Mouse (Mus musculus) intestine, postnatal 0 days (tissue): ENCODE results near the gene Rab40b. TPM values are rescaled to one million over a fixed set of nuclear protein-coding genes. Genes with fewer than 3 reads are reported as not detected.
"Not testable (repeated sequence)": the region's sequence is repeated elsewhere in the genome, so short reads cannot be mapped to it uniquely, and the experiment has no call there.

ENCODE experiments used
- ATAC-seq: fragments of 200-750 bp; cut with Nextera tagmentation; 2 replicates; pipeline ENCODE4 v1.8.0; 2017; ENCODE audit warnings: mild to moderate bottlenecking, moderate TSS enrichment, moderate library complexity
- H3K27ac ChIP-seq: fragments of 300-500 bp; sonication (generic); 2 replicates; pipeline ENCODE4 v1.5.1; 2014; ENCODE audit warnings: mild to moderate bottlenecking, low read depth, low read length, moderate library complexity
- H3K27me3 ChIP-seq: fragments of 300-500 bp; sonication (generic); replicated peaks from 2 replicates; pipeline ENCODE4 v1.6.1; 2014; ENCODE audit warnings: low read length, mixed read lengths; ENCODE audit not compliant: control insufficient read depth, insufficient read depth
- H3K36me3 ChIP-seq: fragments of 300-500 bp; sonication (generic); 2 replicates; pipeline ENCODE4 v1.6.1; 2014; ENCODE audit warnings: mild to moderate bottlenecking, moderate library complexity; ENCODE audit not compliant: control insufficient read depth, insufficient read depth
- H3K4me1 ChIP-seq: fragments of 300-500 bp; sonication (generic); replicated peaks from 2 replicates; pipeline ENCODE4 v1.6.1; 2014; ENCODE audit warnings: antibody characterized with exemption, low read length, mixed read lengths; ENCODE audit not compliant: control insufficient read depth, insufficient read depth
- H3K4me2 ChIP-seq: fragments of 300-500 bp; sonication (generic); replicated peaks from 2 replicates; pipeline ENCODE4 v1.6.1; 2014; ENCODE audit warnings: low read depth, mild to moderate bottlenecking, moderate library complexity
- H3K4me3 ChIP-seq: fragments of 300-500 bp; sonication (generic); 2 replicates; pipeline ENCODE4 v1.5.1; 2014; ENCODE audit warnings: low read depth, low read length
- H3K9ac ChIP-seq: fragments of 300-500 bp; sonication (generic); 2 replicates; pipeline ENCODE4 v1.6.1; 2014; ENCODE audit warnings: mild to moderate bottlenecking, low read depth, low read length
- H3K9me3 ChIP-seq: fragments of 300-500 bp; sonication (generic); 2 replicates; pipeline ENCODE4 v1.6.1; 2016; ENCODE audit warnings: mixed run types; ENCODE audit not compliant: control insufficient read depth
- CTCF ChIP-seq: sonication (generic); IDR thresholded peaks from 2 replicates; pipeline ENCODE4 v1.5.1; 2016; ENCODE audit warnings: low read depth, mild to moderate bottlenecking, control low read depth, antibody characterized with exemption, moderate library complexity
- WGBS: fragments of 180-500 bp; shearing (Covaris S2); extraction: QIAGEN DNeasy Blood & Tissue Kit; methylation state at CpG from one replicate; pipeline ENCODE4 v1.1.7; 2014; 5-methylcytosine and 5-hydroxymethylcytosine counted together
- polyA plus RNA-seq: library from polyadenylated mRNA; unstranded; fragments of >200 nt; fragmentation: Nextera tagmentation; extraction: Ambion mirVana; gene quantifications from 2 replicates; pipeline ENCODE4 v1.2.1, GENCODE M21; 2015

The Rab40b gene
- polyA plus RNA-seq, 1 experiment from 2014 or later: 2.2 TPM

DNA sequence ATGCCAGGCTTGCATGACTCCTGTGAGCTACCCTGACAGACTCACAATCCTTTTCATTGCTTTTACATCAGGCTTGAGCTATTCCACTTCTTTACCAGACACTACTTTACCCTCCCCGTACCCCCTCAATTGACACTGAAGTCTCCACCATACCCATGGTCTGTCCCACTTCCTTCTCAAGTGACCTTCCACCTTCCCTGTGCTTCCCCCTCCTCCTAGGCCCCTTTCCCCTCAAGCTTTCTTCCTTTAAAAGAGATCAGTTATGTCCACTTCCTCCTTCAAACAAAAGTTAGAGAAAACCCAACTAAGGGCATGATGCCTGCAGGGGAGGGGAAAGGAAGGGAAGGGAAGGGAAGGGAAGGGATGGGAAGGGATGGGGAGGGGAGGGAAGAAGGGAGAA, 47.8 kb downstream of the Rab40b start:
- Histone ChIP-seq H3K27ac (no peak overlapping the region), H3K36me3 (peaks cover 34% of the 10 kb centered on the region), H3K9ac (no peak overlapping the region), H3K27me3 (no peaks in the 10 kb centered on the region), H3K4me1 (no peaks in the 10 kb centered on the region), H3K4me3 (no peak overlapping the region), H3K4me2 (no peak overlapping the region), H3K9me3 (no peaks in the 10 kb centered on the region)
- no peak for TF ChIP-seq CTCF
- WGBS: 77% methylated on average over 1 of the region's 1 CpGs
- ATAC-seq: no peak

DNA sequence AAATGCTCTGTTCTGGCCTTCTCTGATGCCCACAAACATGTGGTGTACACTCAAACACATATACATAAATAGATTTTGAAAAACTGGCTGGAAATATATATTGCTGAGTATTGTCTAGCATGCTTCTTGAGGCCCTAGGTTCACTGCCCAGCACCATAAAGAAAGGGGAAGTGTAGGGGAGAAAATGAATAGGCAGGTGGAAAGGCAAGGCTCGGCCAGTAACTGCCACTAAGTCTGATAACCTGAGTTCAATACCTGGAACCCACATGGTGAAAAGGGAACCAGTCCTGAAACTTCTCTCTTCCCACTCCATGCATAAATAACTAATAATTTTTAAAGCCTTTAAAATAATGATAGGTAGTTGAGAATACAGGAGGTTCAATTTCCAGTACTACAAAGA, 48.4 kb downstream of the Rab40b start:
- no peak overlapping the region for H3K9ac ChIP-seq
- H3K4me2 ChIP-seq: no peak overlapping the region
- no peaks in the 10 kb centered on the region for H3K27me3 ChIP-seq
- no peak for TF ChIP-seq CTCF
- WGBS: 58% methylated on average over 1 of the region's 1 CpGs
- no peaks in the 10 kb centered on the region for H3K4me1 ChIP-seq
- H3K27ac ChIP-seq: no peak overlapping the region
- ATAC-seq: no peak
- H3K9me3 ChIP-seq: no peaks in the 10 kb centered on the region
- peaks cover 40% of the 10 kb centered on the region for H3K36me3 ChIP-seq
- H3K4me3 ChIP-seq: no peak overlapping the region

DNA sequence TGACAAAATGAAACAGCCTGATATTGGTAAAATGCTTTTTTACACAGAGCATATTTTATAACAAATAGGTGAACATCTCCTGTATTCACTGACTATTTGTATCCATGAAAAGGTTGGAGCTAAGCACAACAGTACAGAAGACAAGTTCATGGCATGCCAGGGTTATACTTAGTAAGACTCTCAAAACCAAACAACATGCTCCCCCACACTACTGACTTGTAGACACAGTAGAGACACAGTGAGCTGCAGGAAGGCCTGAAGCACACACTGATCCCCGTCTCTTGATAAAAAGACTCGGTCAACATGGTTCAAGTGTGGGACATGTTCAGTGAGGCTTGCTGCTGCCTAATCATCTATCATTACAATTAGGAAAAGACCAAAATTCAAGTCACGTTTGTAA, 56.4 kb downstream of the Rab40b start:
- Histone ChIP-seq H3K27me3 (no peaks in the 10 kb centered on the region), H3K27ac (no peak overlapping the region), H3K36me3 (peaks cover 65% of the 10 kb centered on the region), H3K9me3 (no peaks in the 10 kb centered on the region), H3K4me2 (no peak overlapping the region), H3K4me3 (no peak overlapping the region), H3K9ac (no peak overlapping the region), H3K4me1 (no peaks in the 10 kb centered on the region)
- ATAC-seq: no peak
- no peak for TF ChIP-seq CTCF
- WGBS: 88% methylated on average over 3 of the region's 3 CpGs

DNA sequence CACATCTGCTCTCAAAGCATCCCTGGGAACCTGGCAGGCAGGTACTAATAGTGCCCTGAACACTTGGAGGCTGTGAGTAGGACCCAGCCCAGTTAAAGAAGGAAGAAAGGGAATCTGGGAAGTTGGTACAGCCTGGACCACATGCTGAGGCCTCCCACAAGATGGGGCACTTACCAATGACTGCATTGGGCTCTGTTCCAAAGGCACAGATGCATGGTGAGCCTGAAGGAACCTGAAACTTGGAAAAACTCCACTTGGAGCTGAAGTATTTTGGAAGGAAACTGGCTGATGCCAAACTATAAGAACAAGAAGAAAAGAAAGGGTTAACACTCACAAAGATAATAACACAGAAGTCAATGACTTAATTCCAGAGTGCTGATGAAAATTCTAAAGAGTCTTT, 59.4 kb downstream of the Rab40b start:
- Histone ChIP-seq H3K27ac (no peak overlapping the region), H3K27me3 (no peaks in the 10 kb centered on the region), H3K4me1 (no peaks in the 10 kb centered on the region), H3K9me3 (no peaks in the 10 kb centered on the region), H3K4me2 (no peak overlapping the region), H3K4me3 (no peak overlapping the region), H3K36me3 (peaks cover 49% of the 10 kb centered on the region), H3K9ac (no peak overlapping the region)
- no peak for ATAC-seq
- TF ChIP-seq CTCF: no peak

DNA sequence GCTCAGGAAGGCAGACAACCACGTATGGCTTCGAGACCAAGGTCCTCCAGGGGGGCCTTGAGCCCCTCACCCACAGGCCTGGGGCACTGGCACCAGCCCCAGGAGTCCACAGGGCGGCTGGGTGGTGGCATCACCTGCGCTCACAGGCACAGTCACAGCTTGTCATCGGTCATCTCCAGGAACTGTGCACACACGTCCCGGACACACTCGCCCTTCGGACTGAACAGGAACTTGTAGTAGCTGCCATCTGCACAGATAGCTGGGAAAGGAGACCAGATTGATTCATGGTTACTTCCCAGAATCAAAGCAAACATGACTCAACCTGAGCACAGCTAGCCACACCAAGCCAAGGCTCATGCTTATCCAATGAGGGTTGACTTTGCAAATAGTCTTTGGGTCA, 59.8 kb downstream of the Rab40b start:
- no peaks in the 10 kb centered on the region for H3K9me3 ChIP-seq
- H3K27me3 ChIP-seq: no peaks in the 10 kb centered on the region
- no peak overlapping the region for H3K4me3 ChIP-seq
- H3K9ac ChIP-seq: no peak overlapping the region
- ATAC-seq: no peak
- H3K27ac ChIP-seq: no peak overlapping the region
- TF ChIP-seq CTCF: no peak
- no peak overlapping the region for H3K4me2 ChIP-seq
- 95% methylated on average over 9 of the region's 9 CpGs for WGBS
- H3K4me1 ChIP-seq: no peaks in the 10 kb centered on the region
- H3K36me3 ChIP-seq: peaks cover 48% of the 10 kb centered on the region

DNA sequence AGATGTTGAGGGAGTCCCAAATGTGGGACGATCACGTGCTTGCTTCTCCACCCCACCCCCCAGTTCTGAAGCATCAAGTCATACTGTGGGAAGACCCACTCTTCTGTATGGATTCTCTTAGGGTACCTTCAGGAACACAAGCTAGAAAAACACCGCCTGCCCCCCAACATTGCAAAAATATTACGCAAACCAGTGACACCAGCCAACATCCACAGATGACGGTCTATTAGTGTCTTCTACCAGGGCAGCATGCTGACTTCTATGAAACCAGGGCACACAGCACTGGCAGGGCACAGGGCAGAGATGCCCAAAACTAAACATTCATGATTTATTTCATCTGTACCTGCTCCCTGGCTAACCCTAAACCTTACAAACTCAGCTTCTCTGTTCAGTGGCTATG, 61.4 kb downstream of the Rab40b start:
- no peak for ATAC-seq
- H3K9me3 ChIP-seq: no peaks in the 10 kb centered on the region
- H3K9ac ChIP-seq: no peak overlapping the region
- no peak overlapping the region for H3K4me2 ChIP-seq
- TF ChIP-seq CTCF: no peak
- no peaks in the 10 kb centered on the region for H3K27me3 ChIP-seq
- H3K4me1 ChIP-seq: no peaks in the 10 kb centered on the region
- H3K4me3 ChIP-seq: no peak overlapping the region
- 93% methylated on average over 5 of the region's 5 CpGs for WGBS
- H3K36me3 ChIP-seq: peaks cover 41% of the 10 kb centered on the region
- H3K27ac ChIP-seq: peak overlapping the region; percentile 41

DNA sequence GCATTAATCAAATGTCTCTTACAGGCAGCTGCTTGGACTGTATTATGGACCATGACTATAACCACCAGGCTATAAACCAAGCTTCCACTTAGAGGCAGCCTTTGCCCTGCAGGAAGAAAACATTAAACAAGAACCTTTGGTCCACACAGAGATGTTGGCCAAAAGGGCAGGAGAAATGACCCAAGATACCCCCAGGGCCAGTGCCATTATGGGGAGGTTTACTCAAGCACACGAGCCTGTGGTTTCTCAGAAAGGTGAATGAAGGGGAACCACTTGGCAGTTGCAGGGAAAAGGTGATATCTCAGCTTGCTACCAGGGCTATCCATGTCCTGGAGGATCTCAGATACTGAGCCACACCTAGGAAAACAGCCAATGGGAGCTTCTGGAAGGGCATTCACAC, 62.0 kb downstream of the Rab40b start:
- no peak overlapping the region for H3K4me2 ChIP-seq
- peaks cover 40% of the 10 kb centered on the region for H3K36me3 ChIP-seq
- H3K9me3 ChIP-seq: no peaks in the 10 kb centered on the region
- peak overlapping the region; percentile 41 for H3K27ac ChIP-seq
- ATAC-seq: peak; percentile 78
- no peak overlapping the region for H3K4me3 ChIP-seq
- TF ChIP-seq CTCF: no peak
- 55% methylated on average over 1 of the region's 1 CpGs for WGBS
- H3K9ac ChIP-seq: no peak overlapping the region
- no peaks in the 10 kb centered on the region for H3K27me3 ChIP-seq
- H3K4me1 ChIP-seq: no peaks in the 10 kb centered on the region

DNA sequence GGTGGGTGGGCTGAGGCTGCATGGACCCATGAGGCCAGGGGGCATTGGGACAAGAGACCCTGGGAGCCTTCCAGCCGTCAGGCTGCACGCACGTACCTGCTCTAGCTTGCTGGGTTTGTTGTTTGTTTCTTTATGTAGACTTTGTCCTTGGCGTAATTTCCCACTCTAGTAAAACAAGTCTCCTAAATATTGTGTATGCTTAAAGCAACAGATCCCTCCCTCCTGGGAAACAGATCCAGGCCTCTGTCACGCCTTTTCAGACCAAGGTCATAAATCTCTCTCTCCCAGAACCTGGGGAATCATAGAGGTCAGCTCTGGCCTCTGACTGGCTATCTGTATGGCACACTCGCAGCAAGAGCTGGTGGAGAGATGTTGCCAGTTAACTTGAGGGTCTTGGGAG, 80.3 kb downstream of the Rab40b start:
- 86% methylated on average over 6 of the region's 6 CpGs for WGBS
- H3K4me3 ChIP-seq, H3K9me3 ChIP-seq, H3K27me3 ChIP-seq, H3K4me1 ChIP-seq, H3K9ac ChIP-seq, ATAC-seq, H3K27ac ChIP-seq, H3K4me2 ChIP-seq: not testable (repeated sequence)
- H3K36me3 ChIP-seq: peaks cover 68% of the 10 kb centered on the region
